Comparison of ENCODE assay signal across 9 mouse cellular contexts in the genomic region with DNA sequence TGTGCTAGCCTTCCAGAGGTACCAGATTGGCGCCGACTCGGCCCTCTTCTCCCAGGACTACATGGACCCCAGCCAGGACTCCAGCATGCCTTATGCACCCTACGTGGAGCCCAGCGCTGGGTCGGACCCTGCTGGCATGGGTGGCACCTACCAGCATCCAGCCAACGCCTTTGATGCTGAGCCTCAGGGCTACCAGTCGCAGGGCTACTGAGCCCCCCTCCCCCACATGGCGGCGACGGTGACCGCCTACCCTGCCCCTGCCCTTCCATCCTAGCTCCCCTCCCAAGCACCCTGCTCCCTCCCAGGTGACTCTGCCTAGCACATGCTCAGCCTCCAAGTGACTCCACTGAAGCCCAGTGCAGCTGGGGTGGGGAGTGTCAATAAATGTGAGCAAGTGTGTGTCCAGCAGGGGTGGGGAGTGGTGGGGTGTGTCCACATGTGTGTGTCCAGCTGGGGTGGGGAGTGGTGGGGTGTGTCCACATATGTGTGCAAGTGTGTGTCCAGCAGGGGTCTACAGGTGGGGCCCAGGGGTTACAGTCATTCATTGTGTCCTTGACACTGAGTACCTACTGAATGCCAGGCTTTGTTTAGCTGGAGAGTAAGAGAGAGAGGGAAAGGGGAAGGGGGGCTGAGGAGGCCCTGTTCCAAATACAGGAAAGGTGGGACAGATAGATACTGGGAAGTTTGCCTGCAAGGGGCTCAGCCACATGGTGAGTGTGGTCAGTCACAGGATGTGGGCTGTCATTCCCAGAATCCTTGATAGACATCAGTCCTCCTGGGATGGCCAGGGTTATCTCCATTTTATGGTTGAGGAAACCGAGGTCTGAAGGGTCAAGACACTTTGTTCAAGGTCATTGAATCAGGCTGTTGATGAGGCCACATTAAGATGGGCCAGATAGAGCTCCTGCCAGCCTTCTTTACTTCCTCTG. TPM values are rescaled to one million over a fixed set of nuclear protein-coding genes. Genes with fewer than 3 reads are reported as not detected.
DNase-seq lines count a peak whose midpoint lies in the region; ATAC-seq and TF ChIP-seq lines count a peak whose summit lies in the region.
"Had no signal": no experiment of that assay in that cellular context is flagged by ENCODE, and none has a peak within 500 bp of the region (broad histone marks: within the 10 kb centered on the region; RNA-seq: fewer than 3 reads in every experiment).

No protein-coding gene starts in this region.

- 60% methylated on average over 13 of the region's 13 CpGs for WGBS in heart, embryonic 13.5 days
- 80% methylated on average over 13 of the region's 13 CpGs for WGBS in midbrain, embryonic 13.5 days
- WGBS in midbrain, postnatal 0 days = 80% methylated on average over 13 of the region's 13 CpGs
- WGBS in limb, embryonic 10.5 days = 71% methylated on average over 13 of the region's 13 CpGs
- 65% methylated on average over 13 of the region's 13 CpGs for WGBS in stomach, embryonic 15.5 days

- no peaks in the 10 kb centered on the region for H3K9me3 ChIP-seq in heart, embryonic 13.5 days
- H3K9me3 ChIP-seq in midbrain, embryonic 13.5 days = no peaks in the 10 kb centered on the region; the same call in 1 of the 2 replicates
- H3K9me3 ChIP-seq in midbrain, postnatal 0 days (ENCODE audit: low read length) = no peaks in the 10 kb centered on the region
- no peaks in the 10 kb centered on the region for H3K9me3 ChIP-seq in limb, embryonic 10.5 days (replicated peaks)
- no peaks in the 10 kb centered on the region for H3K9me3 ChIP-seq in stomach, embryonic 15.5 days
- H3K9me3 ChIP-seq: hindbrain, embryonic 15.5 days had no signal

- intact Hi-C loops in heart, postnatal 10 days (cut with DNase I) = no loop called here

- DNase-seq in heart, postnatal 10 days = no peak
- no peak for DNase-seq in midbrain, postnatal 0 days (ENCODE audit: low spot score)
- DNase-seq in limb, embryonic 10.5 days (ENCODE audit: low spot score) = no peak
- no peak for DNase-seq in cerebellum, adult 11-12 months
- DNase-seq in T-cell, adult 2 months (ENCODE audit: low spot score) = no peak

- peaks cover 7% of the 10 kb centered on the region; the same call in 1 of the 2 replicates for H3K4me1 ChIP-seq in heart, embryonic 13.5 days
- H3K4me1 ChIP-seq in midbrain, embryonic 13.5 days (replicated peaks) = no peaks in the 10 kb centered on the region
- no peaks in the 10 kb centered on the region for H3K4me1 ChIP-seq in midbrain, postnatal 0 days (ENCODE audit: insufficient read depth, low read length)
- peaks cover 14% of the 10 kb centered on the region for H3K4me1 ChIP-seq in limb, embryonic 10.5 days
- no peaks in the 10 kb centered on the region for H3K4me1 ChIP-seq in stomach, embryonic 15.5 days
- H3K4me1 ChIP-seq: hindbrain, embryonic 15.5 days had no signal

- no peak overlapping the region for H3K27ac ChIP-seq in heart, embryonic 13.5 days (replicated peaks)
- no peak overlapping the region for H3K27ac ChIP-seq in midbrain, embryonic 13.5 days
- no peak overlapping the region for H3K27ac ChIP-seq in midbrain, postnatal 0 days (ENCODE audit: low read depth, low read length)
- 0 out of 2 replicates have a peak overlapping the region, but pooled peaks have one; percentile 5 for H3K27ac ChIP-seq in limb, embryonic 10.5 days
- H3K27ac ChIP-seq in stomach, embryonic 15.5 days = peak overlapping the region; percentile 51; the same call in 1 of the 2 replicates
- H3K27ac ChIP-seq: hindbrain, embryonic 15.5 days had no signal

- TF ChIP-seq CTCF in midbrain, postnatal 0 days (IDR thresholded peaks at IDR 0.05) = no peak

- peak overlapping the region; percentile 49 for H3K4me2 ChIP-seq in heart, embryonic 13.5 days
- 0 out of 2 replicates have a peak overlapping the region, but pooled peaks have one; percentile 13 for H3K4me2 ChIP-seq in midbrain, embryonic 13.5 days (replicated peaks)
- no peak overlapping the region for H3K4me2 ChIP-seq in midbrain, postnatal 0 days (ENCODE audit: low read depth, low read length, poor library complexity, severe bottlenecking)
- H3K4me2 ChIP-seq in stomach, embryonic 15.5 days = no peak overlapping the region
- H3K4me2 ChIP-seq: hindbrain, embryonic 15.5 days had no signal

- peak overlapping the region; percentile 28 for H3K4me3 ChIP-seq in heart, embryonic 13.5 days
- no peak overlapping the region for H3K4me3 ChIP-seq in midbrain, embryonic 13.5 days (replicated peaks)
- no peak overlapping the region for H3K4me3 ChIP-seq in midbrain, postnatal 0 days (ENCODE audit: low read depth, low read length)
- peak overlapping the region; percentile 16; the same call in 1 of the 2 replicates for H3K4me3 ChIP-seq in limb, embryonic 10.5 days
- no peak overlapping the region for H3K4me3 ChIP-seq in stomach, embryonic 15.5 days (replicated peaks)
- H3K4me3 ChIP-seq: hindbrain, embryonic 15.5 days had no signal

- 0 out of 2 replicates have a peak, but pooled peaks cover 6% of the 10 kb centered on the region for H3K27me3 ChIP-seq in heart, embryonic 13.5 days (replicated peaks)
- H3K27me3 ChIP-seq in midbrain, embryonic 13.5 days = no peaks in the 10 kb centered on the region
- H3K27me3 ChIP-seq in midbrain, postnatal 0 days (ENCODE audit: insufficient read depth, low read length) = no peaks in the 10 kb centered on the region
- H3K27me3 ChIP-seq in limb, embryonic 10.5 days (ENCODE audit: low read depth, poor library complexity, severe bottlenecking) = no peaks in the 10 kb centered on the region
- no peaks in the 10 kb centered on the region for H3K27me3 ChIP-seq in stomach, embryonic 15.5 days (replicated peaks)
- H3K27me3 ChIP-seq: hindbrain, embryonic 15.5 days had no signal

- ATAC-seq in heart, embryonic 13.5 days (ENCODE audit: extremely low read depth, insufficient number of reproducible peaks, low FRiP score, low TSS enrichment) = 0 out of 2 replicates have a peak, but pooled peaks have one; percentile 14
- ATAC-seq in midbrain, embryonic 13.5 days = peak; percentile 37; the same call in 1 of the 2 replicates
- ATAC-seq in midbrain, postnatal 0 days (ENCODE audit: low FRiP score) = no peak
- peak; percentile 73 for ATAC-seq in stomach, embryonic 15.5 days (ENCODE audit: insufficient read depth, low FRiP score, low read depth)

- H3K36me3 ChIP-seq in heart, embryonic 13.5 days = 0 out of 2 replicates have a peak, but pooled peaks cover 6% of the 10 kb centered on the region
- H3K36me3 ChIP-seq in midbrain, embryonic 13.5 days = peaks cover 22% of the 10 kb centered on the region
- H3K36me3 ChIP-seq in midbrain, postnatal 0 days (ENCODE audit: insufficient read depth, low read length) = peaks cover 35% of the 10 kb centered on the region
- no peaks in the 10 kb centered on the region for H3K36me3 ChIP-seq in limb, embryonic 10.5 days
- H3K36me3 ChIP-seq in stomach, embryonic 15.5 days = no peaks in the 10 kb centered on the region

- H3K9ac ChIP-seq in heart, embryonic 13.5 days = no peak overlapping the region
- no peak overlapping the region for H3K9ac ChIP-seq in midbrain, embryonic 13.5 days (replicated peaks)
- no peak overlapping the region for H3K9ac ChIP-seq in midbrain, postnatal 0 days (replicated peaks; ENCODE audit: low read length, poor library complexity, severe bottlenecking)
- no peak overlapping the region for H3K9ac ChIP-seq in stomach, embryonic 15.5 days
- H3K9ac ChIP-seq: hindbrain, embryonic 15.5 days had no signal

RNA-seq across cellular contexts. Expression of a gene that starts 16.8 kb away (rescaled TPM):
- polyA plus RNA-seq in heart, embryonic 13.5 days (2015; fragmentation: Nextera tagmentation; extraction: Ambion mirVana) = 29.4 and 31.1 TPM in 2 replicates
- total RNA-seq in heart, postnatal 10 days (2021) = 10 to 100 TPM; 33.3 to 34.3 TPM
- 41.1 and 43.0 TPM in 2 replicates for polyA plus RNA-seq in midbrain, embryonic 13.5 days (2015; fragmentation: Nextera tagmentation; extraction: Ambion mirVana)
- total RNA-seq in midbrain, postnatal 0 days (2014; rRNA removed) = 43.5 and 58.5 TPM in 2 replicates
- polyA plus RNA-seq in midbrain, postnatal 0 days (2015; fragmentation: Nextera tagmentation; extraction: Ambion mirVana) = 23.6 and 27.9 TPM in 2 replicates
- 41.8 and 52.4 TPM in 2 replicates for polyA plus RNA-seq in limb, embryonic 10.5 days (2016; fragmentation: Nextera tagmentation; extraction: Ambion mirVana)
- 29.5 and 33.2 TPM in 2 replicates for polyA plus RNA-seq in stomach, embryonic 15.5 days (2015; fragmentation: Nextera tagmentation; extraction: Ambion mirVana)

RNA-seq across cellular contexts. Expression of a gene that starts 24.5 kb away (rescaled TPM):
- 603 and 677 TPM in 2 replicates for polyA plus RNA-seq in heart, embryonic 13.5 days (2015; fragmentation: Nextera tagmentation; extraction: Ambion mirVana)
- 100 to 1,000 TPM; 486 to 496 TPM for total RNA-seq in heart, postnatal 10 days (2021)
- 608 and 612 TPM in 2 replicates for polyA plus RNA-seq in midbrain, embryonic 13.5 days (2015; fragmentation: Nextera tagmentation; extraction: Ambion mirVana)
- total RNA-seq in midbrain, postnatal 0 days (2014; rRNA removed) = 511 and 632 TPM in 2 replicates
- polyA plus RNA-seq in midbrain, postnatal 0 days (2015; fragmentation: Nextera tagmentation; extraction: Ambion mirVana) = 500 and 515 TPM in 2 replicates
- polyA plus RNA-seq in limb, embryonic 10.5 days (2016; fragmentation: Nextera tagmentation; extraction: Ambion mirVana) = 1,077 and 1,189 TPM in 2 replicates
- 883 and 1,069 TPM in 2 replicates for polyA plus RNA-seq in stomach, embryonic 15.5 days (2015; fragmentation: Nextera tagmentation; extraction: Ambion mirVana)

RNA-seq across cellular contexts. Expression of a gene that starts 25.0 kb away (rescaled TPM):
- polyA plus RNA-seq in heart, embryonic 13.5 days (2015; fragmentation: Nextera tagmentation; extraction: Ambion mirVana) = 27.3 and 30.7 TPM in 2 replicates
- total RNA-seq in heart, postnatal 10 days (2021) = 10 to 100 TPM; 84.9 to 86.7 TPM
- polyA plus RNA-seq in midbrain, embryonic 13.5 days (2015; fragmentation: Nextera tagmentation; extraction: Ambion mirVana) = 20.6 and 26.2 TPM in 2 replicates
- 162 and 220 TPM in 2 replicates for total RNA-seq in midbrain, postnatal 0 days (2014; rRNA removed)
- 81.5 and 88.5 TPM in 2 replicates for polyA plus RNA-seq in midbrain, postnatal 0 days (2015; fragmentation: Nextera tagmentation; extraction: Ambion mirVana)
- 1.4 and 3.2 TPM in 2 replicates for polyA plus RNA-seq in limb, embryonic 10.5 days (2016; fragmentation: Nextera tagmentation; extraction: Ambion mirVana)
- 32.8 and 34.7 TPM in 2 replicates for polyA plus RNA-seq in stomach, embryonic 15.5 days (2015; fragmentation: Nextera tagmentation; extraction: Ambion mirVana)

RNA-seq across cellular contexts. Expression of a gene that starts 57.4 kb away (rescaled TPM):
- polyA plus RNA-seq in heart, embryonic 13.5 days (2015; fragmentation: Nextera tagmentation; extraction: Ambion mirVana) = 1.2 and 1.3 TPM in 2 replicates
- total RNA-seq in heart, postnatal 10 days (2021) = 1 to 10 TPM; 1.6 to 2.3 TPM
- 11.4 and 12.3 TPM in 2 replicates for polyA plus RNA-seq in midbrain, embryonic 13.5 days (2015; fragmentation: Nextera tagmentation; extraction: Ambion mirVana)
- total RNA-seq in midbrain, postnatal 0 days (2014; rRNA removed) = 101 and 103 TPM in 2 replicates
- 13.3 and 14.4 TPM in 2 replicates for polyA plus RNA-seq in midbrain, postnatal 0 days (2015; fragmentation: Nextera tagmentation; extraction: Ambion mirVana)
- 4.0 and 5.3 TPM in 2 replicates for polyA plus RNA-seq in limb, embryonic 10.5 days (2016; fragmentation: Nextera tagmentation; extraction: Ambion mirVana)
- 9.6 and 10.6 TPM in 2 replicates for polyA plus RNA-seq in stomach, embryonic 15.5 days (2015; fragmentation: Nextera tagmentation; extraction: Ambion mirVana)

Comparison
In these comparisons a context has a peak if more than half of its experiments do, and no peak if none do; other contexts are left out.
1. H3K4me2 ChIP-seq: peak in heart, embryonic 13.5 days (single experiment) and midbrain, embryonic 13.5 days (single experiment); none in midbrain, postnatal 0 days (single experiment) and stomach, embryonic 15.5 days (single experiment).
2. H3K27ac ChIP-seq: peak in limb, embryonic 10.5 days (single experiment) and stomach, embryonic 15.5 days (single experiment); none in heart, embryonic 13.5 days (single experiment), midbrain, embryonic 13.5 days (single experiment) and midbrain, postnatal 0 days (single experiment).
3. H3K4me3 ChIP-seq: peak in heart, embryonic 13.5 days (single experiment) and limb, embryonic 10.5 days (single experiment); none in midbrain, embryonic 13.5 days (single experiment), midbrain, postnatal 0 days (single experiment) and stomach, embryonic 15.5 days (single experiment).